Mouse (Mus musculus): ENCODE results near the gene Aebp2. TPM values are rescaled to one million over a fixed set of nuclear protein-coding genes. Genes with fewer than 3 reads are reported as not detected.

The Aebp2 gene
- polyA plus RNA-seq, 1 experiment from 2014 or later: 19.6 TPM

GRCm38 (mm10) chr6:140682829-140683228 is 60.4 kb downstream of the Aebp2 start:
- no peaks in the 10 kb centered on the region for H3K36me3 ChIP-seq (ENCODE audit: control insufficient read depth, insufficient read depth, low read length)
- ATAC-seq (ENCODE audit: insufficient number of reproducible peaks, insufficient read depth, low FRiP score, low read depth): peak; percentile 39; the same call in 1 of the 2 replicates
- H3K27me3 ChIP-seq (ENCODE audit: control insufficient read depth, insufficient read depth, low read length): no peaks in the 10 kb centered on the region
- no peak overlapping the region for H3K4me3 ChIP-seq (ENCODE audit: low read depth, low read length)
- 42% methylated on average over 13 of the region's 13 CpGs for WGBS
- no peak overlapping the region for H3K9ac ChIP-seq (replicated peaks; ENCODE audit: low read depth, low read length)
- H3K9me3 ChIP-seq (ENCODE audit: control insufficient read depth, low read depth, low read length): no peaks in the 10 kb centered on the region
- peaks cover 10% of the 10 kb centered on the region; the same call in 1 of the 2 replicates for H3K4me1 ChIP-seq (ENCODE audit: control insufficient read depth, insufficient read depth, low read length)
- H3K4me2 ChIP-seq (replicated peaks; ENCODE audit: low read depth, low read length): no peak overlapping the region
- no peak overlapping the region for H3K27ac ChIP-seq (ENCODE audit: low read length)

GRCm38 (mm10) chr6:140684403-140684802 is 61.9 kb downstream of the Aebp2 start:
- no peak overlapping the region for H3K9ac ChIP-seq (replicated peaks; ENCODE audit: low read depth, low read length)
- 0 out of 2 replicates have a peak, but pooled peaks cover 4% of the 10 kb centered on the region for H3K4me1 ChIP-seq (ENCODE audit: control insufficient read depth, insufficient read depth, low read length)
- no peak overlapping the region for H3K4me3 ChIP-seq (ENCODE audit: low read depth, low read length)
- H3K36me3 ChIP-seq (ENCODE audit: control insufficient read depth, insufficient read depth, low read length): no peaks in the 10 kb centered on the region
- 92% methylated on average over 11 of the region's 11 CpGs for WGBS
- H3K9me3 ChIP-seq (ENCODE audit: control insufficient read depth, low read depth, low read length): no peaks in the 10 kb centered on the region
- H3K27ac ChIP-seq (ENCODE audit: low read length): no peak overlapping the region
- no peak overlapping the region for H3K4me2 ChIP-seq (replicated peaks; ENCODE audit: low read depth, low read length)
- ATAC-seq (ENCODE audit: insufficient number of reproducible peaks, insufficient read depth, low FRiP score, low read depth): no peak
- H3K27me3 ChIP-seq (ENCODE audit: control insufficient read depth, insufficient read depth, low read length): no peaks in the 10 kb centered on the region

GRCm38 (mm10) chr6:140689617-140690404 is 67.3 kb downstream of the Aebp2 start:
- Histone ChIP-seq H3K27ac (ENCODE audit: low read length) (peak overlapping the region; percentile 56), H3K36me3 (ENCODE audit: control insufficient read depth, insufficient read depth, low read length) (no peaks in the 10 kb centered on the region), H3K4me2 (replicated peaks; ENCODE audit: low read depth, low read length) (no peak overlapping the region), H3K9me3 (ENCODE audit: control insufficient read depth, low read depth, low read length) (no peaks in the 10 kb centered on the region), H3K27me3 (ENCODE audit: control insufficient read depth, insufficient read depth, low read length) (no peaks in the 10 kb centered on the region), H3K9ac (replicated peaks; ENCODE audit: low read depth, low read length) (no peak overlapping the region), H3K4me1 (ENCODE audit: control insufficient read depth, insufficient read depth, low read length) (0 out of 2 replicates have a peak, but pooled peaks cover 6% of the 10 kb centered on the region), H3K4me3 (ENCODE audit: low read depth, low read length) (no peak overlapping the region)
- ATAC-seq (ENCODE audit: insufficient number of reproducible peaks, insufficient read depth, low FRiP score, low read depth): no peak
- WGBS: 60% methylated on average over 16 of the region's 16 CpGs

- Histone ChIP-seq H3K36me3 (ENCODE audit: control insufficient read depth, insufficient read depth, low read length) (no peaks in the 10 kb centered on the region), H3K27ac (ENCODE audit: low read length) (no peak overlapping the region), H3K9me3 (ENCODE audit: control insufficient read depth, low read depth, low read length) (no peaks in the 10 kb centered on the region), H3K4me1 (ENCODE audit: control insufficient read depth, insufficient read depth, low read length) (0 out of 2 replicates have a peak, but pooled peaks cover 6% of the 10 kb centered on the region), H3K4me3 (ENCODE audit: low read depth, low read length) (no peak overlapping the region), H3K27me3 (ENCODE audit: control insufficient read depth, insufficient read depth, low read length) (no peaks in the 10 kb centered on the region), H3K9ac (replicated peaks; ENCODE audit: low read depth, low read length) (no peak overlapping the region), H3K4me2 (replicated peaks; ENCODE audit: low read depth, low read length) (no peak overlapping the region)
- 64% methylated on average over 6 of the region's 6 CpGs for WGBS
- ATAC-seq (ENCODE audit: insufficient number of reproducible peaks, insufficient read depth, low FRiP score, low read depth): no peak
Observed at GRCm38 (mm10) chr6:140692160-140692559, 69.7 kb downstream of the Aebp2 start.

- 46% methylated on average over 12 of the region's 12 CpGs for WGBS
- no peak overlapping the region for H3K4me2 ChIP-seq (replicated peaks; ENCODE audit: low read depth, low read length)
- no peak overlapping the region for H3K27ac ChIP-seq (ENCODE audit: low read length)
- no peaks in the 10 kb centered on the region for H3K27me3 ChIP-seq (ENCODE audit: control insufficient read depth, insufficient read depth, low read length)
- 0 out of 2 replicates have a peak, but pooled peaks cover 2% of the 10 kb centered on the region for H3K4me1 ChIP-seq (ENCODE audit: control insufficient read depth, insufficient read depth, low read length)
- H3K9ac ChIP-seq (replicated peaks; ENCODE audit: low read depth, low read length): no peak overlapping the region
- H3K4me3 ChIP-seq (ENCODE audit: low read depth, low read length): no peak overlapping the region
- H3K36me3 ChIP-seq (ENCODE audit: control insufficient read depth, insufficient read depth, low read length): no peaks in the 10 kb centered on the region
- no peak for ATAC-seq (ENCODE audit: insufficient number of reproducible peaks, insufficient read depth, low FRiP score, low read depth)
- no peaks in the 10 kb centered on the region for H3K9me3 ChIP-seq (ENCODE audit: control insufficient read depth, low read depth, low read length)
Observed at GRCm38 (mm10) chr6:140696192-140696879, 73.9 kb downstream of the Aebp2 start.

- Histone ChIP-seq H3K27ac (ENCODE audit: low read length) (no peak overlapping the region), H3K9me3 (ENCODE audit: control insufficient read depth, low read depth, low read length) (no peaks in the 10 kb centered on the region)
- ATAC-seq (ENCODE audit: insufficient number of reproducible peaks, insufficient read depth, low FRiP score, low read depth): no peak
Observed at GRCm38 (mm10) chr6:140697994-140698393, 75.5 kb downstream of the Aebp2 start.

GRCm38 (mm10) chr6:140698596-140698995 is 76.1 kb downstream of the Aebp2 start:
- no peak overlapping the region for H3K9ac ChIP-seq (replicated peaks; ENCODE audit: low read depth, low read length)
- H3K27ac ChIP-seq (ENCODE audit: low read length): no peak overlapping the region
- no peak overlapping the region for H3K4me3 ChIP-seq (ENCODE audit: low read depth, low read length)
- H3K9me3 ChIP-seq (ENCODE audit: control insufficient read depth, low read depth, low read length): no peaks in the 10 kb centered on the region
- no peak for ATAC-seq (ENCODE audit: insufficient number of reproducible peaks, insufficient read depth, low FRiP score, low read depth)
- 86% methylated on average over 1 of the region's 1 CpGs for WGBS
- no peak overlapping the region for H3K4me2 ChIP-seq (replicated peaks; ENCODE audit: low read depth, low read length)
- no peaks in the 10 kb centered on the region for H3K4me1 ChIP-seq (ENCODE audit: control insufficient read depth, insufficient read depth, low read length)
- no peaks in the 10 kb centered on the region for H3K27me3 ChIP-seq (ENCODE audit: control insufficient read depth, insufficient read depth, low read length)
- no peaks in the 10 kb centered on the region for H3K36me3 ChIP-seq (ENCODE audit: control insufficient read depth, insufficient read depth, low read length)

More at GRCm38 (mm10) chr6:140697994-140698393, 75.5 kb downstream of the Aebp2 start:
- Histone ChIP-seq H3K9ac (replicated peaks; ENCODE audit: low read depth, low read length) (no peak overlapping the region), H3K36me3 (ENCODE audit: control insufficient read depth, insufficient read depth, low read length) (no peaks in the 10 kb centered on the region), H3K4me2 (replicated peaks; ENCODE audit: low read depth, low read length) (no peak overlapping the region), H3K27me3 (ENCODE audit: control insufficient read depth, insufficient read depth, low read length) (no peaks in the 10 kb centered on the region), H3K4me1 (ENCODE audit: control insufficient read depth, insufficient read depth, low read length) (no peaks in the 10 kb centered on the region), H3K4me3 (ENCODE audit: low read depth, low read length) (no peak overlapping the region)
- WGBS: 86% methylated on average over 11 of the region's 11 CpGs

- Histone ChIP-seq H3K36me3 (ENCODE audit: control insufficient read depth, insufficient read depth, low read length) (no peaks in the 10 kb centered on the region), H3K4me3 (ENCODE audit: low read depth, low read length) (no peak overlapping the region), H3K27me3 (ENCODE audit: control insufficient read depth, insufficient read depth, low read length) (no peaks in the 10 kb centered on the region), H3K4me2 (replicated peaks; ENCODE audit: low read depth, low read length) (no peak overlapping the region), H3K9me3 (ENCODE audit: control insufficient read depth, low read depth, low read length) (no peaks in the 10 kb centered on the region; the same call in 1 of the 2 replicates), H3K27ac (ENCODE audit: low read length) (no peak overlapping the region), H3K9ac (replicated peaks; ENCODE audit: low read depth, low read length) (no peak overlapping the region), H3K4me1 (ENCODE audit: control insufficient read depth, insufficient read depth, low read length) (no peaks in the 10 kb centered on the region)
- 66% methylated on average over 6 of the region's 6 CpGs for WGBS
- no peak for ATAC-seq (ENCODE audit: insufficient number of reproducible peaks, insufficient read depth, low FRiP score, low read depth)
Observed at GRCm38 (mm10) chr6:140701259-140701658, 78.8 kb downstream of the Aebp2 start.

All from stomach, embryonic 14.5 days (tissue).